Mouse (Mus musculus) midbrain, embryonic 12.5 days (tissue): Measurements from ENCODE around the gene Fam43b. TPM values are rescaled to one million over a fixed set of nuclear protein-coding genes. Genes with fewer than 3 reads are reported as not detected.

Experiments used
- ATAC-seq: fragments of 200-750 bp; cut with Nextera tagmentation; 2 replicates; pipeline ENCODE4 v1.8.0; 2017; ENCODE audit warnings: low read depth, moderate TSS enrichment, moderate library complexity; ENCODE audit not compliant: low FRiP score
- H3K27ac ChIP-seq: fragments of 300-500 bp; sonication (generic); replicated peaks from 2 replicates; pipeline ENCODE4 v1.5.1; 2016; ENCODE audit warnings: mild to moderate bottlenecking
- H3K27me3 ChIP-seq: fragments of 300-500 bp; sonication (generic); 2 replicates; pipeline ENCODE4 v1.6.1; 2016; ENCODE audit warnings: mild to moderate bottlenecking
- H3K36me3 ChIP-seq: fragments of 300-500 bp; sonication (generic); 2 replicates; pipeline ENCODE4 v1.6.1; 2016
- H3K4me1 ChIP-seq: fragments of 300-500 bp; sonication (generic); 2 replicates; pipeline ENCODE4 v1.6.1; 2016
- H3K4me2 ChIP-seq: fragments of 300-500 bp; sonication (generic); replicated peaks from 2 replicates; pipeline ENCODE4 v1.6.1; 2016; ENCODE audit warnings: mild to moderate bottlenecking, moderate library complexity
- H3K4me3 ChIP-seq: fragments of 300-500 bp; sonication (generic); 2 replicates; pipeline ENCODE4 v1.5.1; 2016; ENCODE audit warnings: mild to moderate bottlenecking
- H3K9ac ChIP-seq: fragments of 300-500 bp; sonication (generic); replicated peaks from 2 replicates; pipeline ENCODE4 v1.6.1; 2016; ENCODE audit warnings: mild to moderate bottlenecking, moderate library complexity
- H3K9me3 ChIP-seq: fragments of 300-500 bp; sonication (generic); 2 replicates; pipeline ENCODE4 v1.6.1; 2016; ENCODE audit warnings: mild to moderate bottlenecking
- WGBS: fragments of 180-500 bp; shearing (Covaris S2); methylation state at CpG from one replicate; pipeline ENCODE4 v1.1.7; 2016; 5-methylcytosine and 5-hydroxymethylcytosine counted together
- polyA plus RNA-seq: library from polyadenylated mRNA; unstranded; fragments of >200 nt; fragmentation: Nextera tagmentation; extraction: Ambion mirVana; gene quantifications from 2 replicates; pipeline ENCODE4 v1.2.1, GENCODE M21; 2016

Gene Fam43b
- polyA plus RNA-seq, 1 experiment from 2014 or later: 0.34 TPM

DNA sequence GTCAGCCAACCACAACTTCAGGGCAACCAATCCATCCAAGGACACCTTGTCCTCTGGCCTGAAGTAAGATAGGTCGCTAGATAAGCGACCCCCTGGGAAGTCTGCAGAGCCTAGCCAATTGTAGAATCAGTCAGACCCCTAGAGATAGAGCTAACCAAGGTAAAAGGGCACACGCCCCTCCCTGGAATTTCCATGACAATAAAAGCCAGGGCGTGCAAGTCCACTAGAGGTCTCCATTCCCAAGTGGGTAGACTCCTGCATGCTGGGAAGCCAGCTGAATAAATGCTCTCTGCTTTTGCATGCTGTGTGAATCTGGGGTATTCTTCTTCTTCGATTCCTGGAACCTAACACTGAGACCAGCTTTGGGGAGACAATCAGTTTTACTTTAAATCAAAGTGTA, 20.1 kb upstream of the Fam43b start:
- Histone ChIP-seq H3K4me2 (no peak overlapping the region), H3K36me3 (no peaks in the 10 kb centered on the region), H3K27me3 (peaks cover 47% of the 10 kb centered on the region; the same call in 1 of the 2 replicates), H3K27ac (no peak overlapping the region), H3K4me3 (no peak overlapping the region), H3K9ac (no peak overlapping the region), H3K9me3 (no peaks in the 10 kb centered on the region), H3K4me1 (peaks cover 10% of the 10 kb centered on the region; the same call in 1 of the 2 replicates)
- ATAC-seq: no peak
- 48% methylated on average over 5 of the region's 5 CpGs for WGBS

DNA sequence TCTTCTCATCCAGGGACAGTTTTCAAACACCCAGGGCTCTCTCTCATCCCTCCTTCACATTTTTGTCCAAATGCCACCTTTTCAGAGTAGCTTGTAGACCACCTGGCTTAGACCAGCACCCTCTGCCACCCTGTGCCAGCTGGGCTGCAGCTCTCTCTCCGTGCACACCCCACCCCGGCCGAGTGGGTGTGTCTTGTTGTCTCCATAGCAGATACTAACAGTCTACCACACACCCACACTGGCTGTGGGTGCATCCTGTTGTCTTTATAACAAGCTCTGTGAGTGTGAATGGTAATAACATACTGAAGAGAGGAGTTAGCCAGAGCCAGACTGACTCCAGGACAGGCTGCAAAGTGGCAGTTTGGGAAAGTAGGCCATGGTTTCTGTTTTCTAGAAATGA, 19.7 kb upstream of the Fam43b start:
- no peak for ATAC-seq
- no peaks in the 10 kb centered on the region for H3K9me3 ChIP-seq
- no peaks in the 10 kb centered on the region for H3K36me3 ChIP-seq
- H3K4me3 ChIP-seq: no peak overlapping the region
- H3K27ac ChIP-seq: no peak overlapping the region
- peaks cover 10% of the 10 kb centered on the region; the same call in 1 of the 2 replicates for H3K4me1 ChIP-seq
- no peak overlapping the region for H3K9ac ChIP-seq
- 85% methylated on average over 3 of the region's 3 CpGs for WGBS
- H3K27me3 ChIP-seq: peaks cover 50% of the 10 kb centered on the region; the same call in 1 of the 2 replicates
- H3K4me2 ChIP-seq: no peak overlapping the region

DNA sequence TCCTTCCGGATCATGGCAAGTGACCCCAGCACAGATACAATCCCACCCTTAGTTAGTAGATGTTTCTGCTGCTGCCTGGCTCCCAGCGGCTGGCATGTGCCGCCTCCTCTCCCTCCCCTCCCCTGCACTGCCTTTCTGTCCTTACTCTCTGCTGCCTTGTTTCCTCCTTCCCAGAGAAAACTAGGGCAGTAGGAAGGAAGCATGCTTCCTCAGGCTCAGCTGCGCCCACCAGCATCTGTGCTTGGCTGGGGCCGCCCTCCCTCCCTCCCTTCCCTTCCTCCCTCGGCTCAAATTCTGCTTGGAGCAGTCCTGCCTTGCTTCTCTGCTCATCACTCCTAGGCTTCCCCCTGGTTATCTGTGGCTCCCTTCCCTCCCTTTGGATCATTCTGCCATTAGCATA, 18.4 kb upstream of the Fam43b start:
- Histone ChIP-seq H3K4me3 (no peak overlapping the region), H3K9me3 (no peaks in the 10 kb centered on the region), H3K9ac (no peak overlapping the region), H3K27ac (peak overlapping the region; percentile 20; the same call in 1 of the 2 replicates), H3K4me1 (peaks cover 10% of the 10 kb centered on the region; the same call in 1 of the 2 replicates), H3K36me3 (no peaks in the 10 kb centered on the region), H3K4me2 (no peak overlapping the region), H3K27me3 (peaks cover 50% of the 10 kb centered on the region; the same call in 1 of the 2 replicates)
- no peak for ATAC-seq
- WGBS: 29% methylated on average over 6 of the region's 6 CpGs

DNA sequence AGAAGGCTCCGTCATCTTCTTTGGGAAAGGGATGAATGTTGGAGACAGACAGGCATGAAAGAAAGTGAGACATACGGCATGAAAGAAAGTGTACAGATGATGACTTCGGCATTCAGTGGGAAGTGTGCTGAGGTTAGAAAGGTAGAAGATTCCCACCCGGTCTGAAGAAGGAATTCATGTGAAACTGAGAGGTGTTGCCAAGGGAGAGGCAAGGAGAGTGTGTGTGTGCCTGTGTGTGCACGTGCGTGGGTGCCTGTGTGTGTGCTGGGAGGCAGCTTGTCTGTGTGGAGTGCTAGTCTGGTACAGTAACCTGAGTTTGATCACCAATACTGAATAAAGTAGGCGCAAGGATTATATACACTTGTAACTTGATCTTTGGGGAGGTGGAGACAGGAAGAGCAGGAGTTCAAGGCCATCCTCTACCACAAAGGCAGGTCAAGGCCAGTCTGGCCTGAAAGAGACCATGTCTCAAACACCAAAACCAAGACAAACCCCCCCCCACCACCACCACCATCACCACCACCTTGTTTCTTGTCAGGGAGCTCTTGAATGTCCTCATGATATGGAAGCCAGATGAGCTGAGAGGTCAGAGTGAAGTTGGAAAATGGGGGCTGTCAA, 15.3 kb upstream of the Fam43b start:
- Histone ChIP-seq H3K9me3 (no peaks in the 10 kb centered on the region), H3K36me3 (no peaks in the 10 kb centered on the region), H3K9ac (no peak overlapping the region), H3K27ac (no peak overlapping the region), H3K4me1 (peaks cover 3% of the 10 kb centered on the region; the same call in 1 of the 2 replicates), H3K4me3 (no peak overlapping the region), H3K27me3 (peaks cover 36% of the 10 kb centered on the region; the same call in 1 of the 2 replicates), H3K4me2 (no peak overlapping the region)
- no peak for ATAC-seq
- 56% methylated on average over 7 of the region's 7 CpGs for WGBS

DNA sequence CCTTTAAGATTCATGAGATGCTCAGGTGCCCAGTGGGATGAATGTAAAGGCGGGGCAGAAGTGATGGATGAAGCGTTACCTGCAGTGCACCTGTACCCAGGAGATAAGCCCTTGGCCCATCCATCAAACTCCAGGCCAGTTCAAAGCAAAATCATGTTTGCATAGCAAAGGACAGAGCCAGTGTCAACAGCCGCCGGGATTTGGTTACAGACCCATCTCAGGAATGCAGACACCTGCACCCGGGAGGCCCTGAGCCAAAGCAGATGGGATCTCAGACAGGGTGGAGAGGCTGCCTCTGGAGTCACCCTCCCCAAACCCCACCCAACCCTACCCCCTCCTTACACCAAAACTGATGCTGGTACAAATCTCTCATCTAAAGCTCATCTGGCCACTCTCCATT, 14.7 kb upstream of the Fam43b start:
- Histone ChIP-seq H3K27me3 (peaks cover 35% of the 10 kb centered on the region; the same call in 1 of the 2 replicates), H3K4me1 (peaks cover 3% of the 10 kb centered on the region; the same call in 1 of the 2 replicates), H3K4me3 (no peak overlapping the region), H3K9ac (no peak overlapping the region), H3K9me3 (no peaks in the 10 kb centered on the region), H3K27ac (no peak overlapping the region), H3K36me3 (no peaks in the 10 kb centered on the region), H3K4me2 (no peak overlapping the region)
- WGBS: 22% methylated on average over 5 of the region's 5 CpGs
- no peak for ATAC-seq

DNA sequence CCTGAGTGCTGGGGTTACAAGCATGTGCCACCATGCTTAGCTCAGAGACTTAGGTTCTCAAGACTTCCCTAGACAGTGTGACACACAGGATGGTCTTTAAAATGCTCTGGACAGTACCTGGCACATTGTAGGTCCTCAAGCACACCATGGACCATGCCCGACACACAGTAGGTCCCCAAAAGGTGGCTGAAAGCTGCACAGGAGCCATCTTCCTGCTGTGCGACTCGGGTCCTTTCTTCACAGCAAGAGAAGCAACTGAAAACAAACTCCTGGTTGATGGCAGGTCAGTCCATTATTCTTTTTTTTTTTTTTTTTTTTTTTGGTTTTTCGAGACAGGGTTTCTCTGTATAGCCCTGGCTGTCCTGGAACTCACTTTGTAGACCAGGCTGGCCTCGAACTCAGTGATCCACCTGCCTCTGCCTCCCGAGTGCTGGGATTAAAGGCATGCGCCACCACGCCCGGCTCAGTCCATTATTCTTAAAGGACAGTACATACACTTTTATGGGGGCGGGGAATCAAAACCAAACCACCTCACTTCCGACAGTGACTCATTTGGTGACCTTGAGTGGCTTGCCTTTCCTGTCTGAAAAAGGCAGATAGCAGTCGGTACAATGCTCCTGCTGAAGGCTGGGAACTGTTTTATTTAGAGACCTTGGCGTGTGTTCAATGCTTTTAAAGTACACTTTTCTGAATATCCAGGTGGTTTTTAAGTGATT, 11.3 kb upstream of the Fam43b start:
- H3K36me3 ChIP-seq: no peaks in the 10 kb centered on the region

DNA sequence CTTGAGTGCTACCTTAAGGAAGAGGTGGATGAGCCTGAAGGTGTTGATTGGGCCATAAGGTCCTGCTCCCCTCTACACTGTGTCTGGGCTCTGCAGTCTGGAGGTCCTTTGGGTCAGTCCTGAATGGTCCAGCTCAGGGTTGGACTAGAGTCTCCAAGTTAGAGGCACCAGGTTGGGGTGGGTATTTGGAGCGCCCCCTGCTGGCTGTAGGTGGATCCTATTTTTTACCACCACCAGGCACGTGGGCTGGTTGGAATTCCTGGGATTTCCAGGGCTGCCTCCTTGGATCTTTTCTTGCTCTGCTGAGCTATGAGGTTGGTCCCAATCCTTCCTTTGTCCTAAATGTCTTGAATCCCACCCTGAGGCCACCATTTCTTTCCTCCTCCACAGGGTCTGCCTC, 8.5 kb upstream of the Fam43b start:
- ATAC-seq: no peak
- Histone ChIP-seq H3K27ac (no peak overlapping the region), H3K9ac (no peak overlapping the region), H3K27me3 (peaks cover 9% of the 10 kb centered on the region), H3K4me2 (no peak overlapping the region), H3K36me3 (no peaks in the 10 kb centered on the region), H3K4me1 (no peaks in the 10 kb centered on the region), H3K9me3 (no peaks in the 10 kb centered on the region), H3K4me3 (no peak overlapping the region)
- 4% methylated on average over 2 of the region's 2 CpGs for WGBS

More for the DNA sequence above, 11.3 kb upstream of the Fam43b start:
- H3K27ac ChIP-seq: no peak overlapping the region
- H3K27me3 ChIP-seq: peaks cover 23% of the 10 kb centered on the region; the same call in 1 of the 2 replicates
- no peak overlapping the region for H3K9ac ChIP-seq
- H3K4me2 ChIP-seq: no peak overlapping the region
- no peak overlapping the region for H3K4me3 ChIP-seq
- H3K9me3 ChIP-seq: no peaks in the 10 kb centered on the region
- 86% methylated on average over 12 of the region's 13 CpGs for WGBS
- no peaks in the 10 kb centered on the region for H3K4me1 ChIP-seq
- no peak for ATAC-seq

DNA sequence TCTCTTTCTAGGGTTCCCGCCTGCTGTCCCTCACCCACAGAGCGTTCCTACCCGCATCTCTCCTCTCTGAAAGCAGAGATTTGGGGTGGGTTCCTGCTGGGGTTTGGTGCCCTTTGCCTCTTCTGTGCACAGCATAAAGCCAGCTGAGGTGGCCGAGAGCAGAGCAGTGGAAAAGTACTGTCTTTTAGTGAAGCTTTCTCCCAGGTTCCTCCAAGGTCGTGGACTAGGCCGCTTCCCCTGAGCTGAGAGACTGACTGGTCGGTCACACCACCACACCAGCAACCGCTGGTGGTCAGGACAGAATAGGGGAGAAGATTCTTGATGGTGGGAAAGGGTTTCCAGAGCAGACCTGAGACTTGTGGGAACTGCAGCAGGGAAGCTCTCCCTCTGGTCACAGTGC, 383 bp upstream of the Fam43b start:
- Histone ChIP-seq H3K27ac (no peak overlapping the region), H3K27me3 (peaks cover 78% of the 10 kb centered on the region), H3K9me3 (no peaks in the 10 kb centered on the region), H3K4me3 (peak overlapping the region; percentile 40), H3K9ac (no peak overlapping the region), H3K36me3 (no peaks in the 10 kb centered on the region), H3K4me1 (peaks cover 17% of the 10 kb centered on the region), H3K4me2 (peak overlapping the region; percentile 55)
- ATAC-seq: no peak
- WGBS: 6% methylated on average over 8 of the region's 8 CpGs

DNA sequence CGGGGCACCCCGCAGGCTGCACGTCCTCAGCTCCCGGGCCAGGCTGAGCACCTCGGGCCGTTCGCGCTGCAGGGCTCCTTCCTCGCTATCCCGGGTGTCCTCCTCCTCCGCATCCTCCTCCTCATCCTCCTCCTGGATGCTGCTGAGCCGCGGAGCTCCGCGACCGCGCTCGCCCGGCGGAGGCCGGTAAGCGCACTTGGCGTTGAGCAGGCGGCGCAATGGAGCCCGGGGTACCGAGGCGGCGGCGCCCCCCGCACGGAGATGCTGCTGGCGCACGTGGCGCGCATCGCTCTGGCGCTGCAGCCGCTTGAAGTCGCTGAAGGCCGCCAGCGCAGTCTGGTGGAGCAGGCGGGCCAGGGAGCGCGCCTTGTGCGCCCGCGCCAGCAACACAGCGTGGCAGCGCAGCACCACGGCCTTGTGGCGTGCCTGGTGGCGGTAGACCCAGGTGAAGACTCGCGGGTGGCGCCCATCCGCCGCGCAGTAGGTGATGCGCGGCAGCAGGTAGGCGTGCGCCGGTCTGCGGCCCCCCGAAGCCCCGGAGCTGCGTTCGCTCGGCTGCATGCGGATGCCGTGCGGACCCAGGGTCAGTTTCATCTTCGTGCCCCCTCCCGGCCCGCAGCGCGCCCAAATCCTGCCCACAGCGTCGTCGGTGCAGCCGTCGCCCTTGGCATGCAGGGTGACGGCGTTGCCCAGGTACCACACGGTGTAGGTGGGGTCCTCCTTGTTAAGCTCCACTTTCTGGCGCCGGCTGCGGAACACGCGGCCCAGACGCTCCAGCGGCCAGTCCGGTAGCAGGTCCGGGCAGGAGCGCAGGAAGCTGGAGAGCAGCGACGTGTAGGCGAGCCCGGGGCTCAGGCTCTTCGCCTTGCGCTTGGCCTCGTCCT, 999 bp downstream of the Fam43b start:
- Histone ChIP-seq H3K4me1 (peaks cover 17% of the 10 kb centered on the region), H3K4me3 (peak overlapping the region; percentile 40), H3K27me3 (peaks cover 84% of the 10 kb centered on the region), H3K36me3 (no peaks in the 10 kb centered on the region), H3K9ac (no peak overlapping the region), H3K4me2 (peak overlapping the region; percentile 55), H3K27ac (no peak overlapping the region), H3K9me3 (no peaks in the 10 kb centered on the region)
- no peak for ATAC-seq
- under 1% methylated on average over 99 of the region's 103 CpGs for WGBS

DNA sequence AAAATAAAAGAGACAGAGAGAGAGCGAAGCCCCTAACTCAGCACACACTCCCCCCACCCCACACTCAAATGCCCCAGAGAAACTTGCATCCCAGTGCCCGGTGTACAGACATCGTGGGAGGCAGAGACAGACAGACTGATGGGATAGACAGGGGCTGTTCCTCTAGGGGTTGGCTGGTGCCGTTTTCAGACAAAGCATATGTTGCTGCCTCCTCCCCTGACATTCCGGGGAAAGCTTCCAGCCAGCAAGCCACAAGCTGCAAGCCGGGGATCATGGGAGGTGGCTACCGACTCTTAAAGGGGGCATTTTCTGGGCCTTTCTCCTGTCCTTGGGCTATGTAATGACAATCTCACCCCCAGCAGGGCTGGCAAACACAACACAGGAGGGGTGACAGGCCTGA, 2.6 kb downstream of the Fam43b start:
- no peak overlapping the region for H3K4me2 ChIP-seq
- H3K9me3 ChIP-seq: no peaks in the 10 kb centered on the region
- WGBS: 59% methylated on average over 7 of the region's 7 CpGs
- no peak for ATAC-seq
- no peak overlapping the region for H3K27ac ChIP-seq
- H3K4me1 ChIP-seq: peaks cover 17% of the 10 kb centered on the region
- H3K27me3 ChIP-seq: peaks cover 82% of the 10 kb centered on the region
- no peak overlapping the region for H3K4me3 ChIP-seq
- H3K36me3 ChIP-seq: no peaks in the 10 kb centered on the region
- no peak overlapping the region for H3K9ac ChIP-seq

DNA sequence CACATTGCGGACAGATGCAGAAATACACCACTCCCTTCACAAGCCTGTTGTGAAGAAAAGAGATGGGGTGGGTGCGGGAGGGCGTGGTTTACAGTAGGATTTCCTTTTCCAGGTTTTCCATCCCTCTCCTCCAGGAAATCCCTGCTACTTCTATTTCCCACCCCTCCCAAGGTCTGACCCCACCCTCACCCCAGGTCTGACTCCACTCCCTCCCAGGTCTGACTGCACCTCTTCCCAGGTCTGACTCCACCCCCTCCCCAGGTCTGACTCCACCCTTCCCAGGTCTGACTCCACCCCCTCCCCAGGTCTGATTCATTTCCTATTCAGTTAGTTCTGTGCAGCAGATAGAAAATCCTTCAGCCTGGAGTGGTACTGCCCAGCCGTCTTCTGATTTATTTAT, 12.5 kb downstream of the Fam43b start:
- Histone ChIP-seq H3K27me3 (peaks cover 5% of the 10 kb centered on the region), H3K4me1 (peaks cover 10% of the 10 kb centered on the region), H3K27ac (no peak overlapping the region), H3K4me3 (no peak overlapping the region), H3K36me3 (no peaks in the 10 kb centered on the region), H3K9me3 (no peaks in the 10 kb centered on the region), H3K4me2 (no peak overlapping the region), H3K9ac (no peak overlapping the region)
- WGBS: 49% methylated on average over 4 of the region's 4 CpGs
- ATAC-seq: no peak

DNA sequence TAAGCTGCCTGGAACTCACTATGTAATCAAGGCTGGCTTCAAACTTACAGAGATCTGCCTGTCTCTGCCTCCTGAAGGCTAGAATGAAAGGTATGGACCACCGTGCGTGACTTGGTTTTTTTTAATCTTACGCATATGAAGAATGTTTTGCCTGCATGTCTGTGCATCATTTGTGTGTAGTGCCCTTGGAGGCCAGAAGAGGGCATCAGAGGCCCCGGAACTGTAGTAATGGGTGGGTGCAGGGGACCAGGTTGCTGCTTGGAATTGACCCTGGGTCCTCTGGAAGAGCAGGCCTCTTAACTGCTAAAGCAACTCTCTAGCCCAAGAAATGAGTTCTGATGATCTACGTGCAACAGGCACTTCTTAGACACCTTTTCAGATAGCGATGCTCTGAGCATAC, 13.9 kb downstream of the Fam43b start:
- Histone ChIP-seq H3K4me3 (no peak overlapping the region), H3K27me3 (peaks cover 5% of the 10 kb centered on the region), H3K4me1 (peaks cover 10% of the 10 kb centered on the region), H3K27ac (no peak overlapping the region), H3K9ac (no peak overlapping the region), H3K36me3 (no peaks in the 10 kb centered on the region), H3K4me2 (no peak overlapping the region), H3K9me3 (no peaks in the 10 kb centered on the region)
- no peak for ATAC-seq
- 81% methylated on average over 6 of the region's 6 CpGs for WGBS
